Mouse (Mus musculus): ENCODE data around the gene Tmem87a.

Tmem87a gene

DNA sequence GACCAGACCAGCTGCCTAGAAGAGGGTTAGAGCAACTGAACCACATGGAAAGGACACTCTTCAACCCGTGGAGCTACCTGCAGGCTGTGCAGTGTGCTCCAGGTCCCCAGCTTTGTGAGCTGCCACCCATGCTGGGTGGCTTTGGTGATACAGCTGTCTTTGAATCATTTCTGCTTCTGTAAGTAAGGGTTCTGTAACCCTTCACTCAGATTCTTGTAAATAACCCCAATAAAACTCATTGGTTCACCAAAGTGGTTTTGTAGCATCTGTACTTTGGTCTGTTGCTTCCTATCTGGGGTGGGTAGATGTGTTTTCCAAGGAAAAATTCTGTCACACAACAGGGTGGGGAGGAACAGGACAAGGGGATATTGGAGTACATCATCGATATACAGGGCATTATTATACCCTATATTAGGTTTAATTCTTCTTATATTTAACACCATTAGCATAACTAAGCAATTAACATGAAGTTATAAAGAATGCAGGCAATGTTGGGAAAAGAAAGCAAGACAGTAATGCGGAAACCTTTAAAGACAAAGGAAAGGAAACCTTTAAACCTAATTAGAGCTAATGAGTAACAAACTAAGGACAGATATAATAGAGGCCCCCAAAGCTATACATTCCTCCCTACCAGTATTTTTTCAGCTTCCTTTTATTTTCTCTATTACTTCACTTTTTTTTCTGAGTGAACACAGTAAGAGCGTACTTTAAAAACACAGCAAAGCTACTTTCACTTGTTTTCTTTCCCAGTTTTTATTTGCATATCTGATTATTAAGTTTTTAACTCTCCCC lies 36.3 kb downstream of the Tmem87a start:
- no peak for DNase-seq (ENCODE audit: extremely low spot score, low read depth, low spot score)

DNA sequence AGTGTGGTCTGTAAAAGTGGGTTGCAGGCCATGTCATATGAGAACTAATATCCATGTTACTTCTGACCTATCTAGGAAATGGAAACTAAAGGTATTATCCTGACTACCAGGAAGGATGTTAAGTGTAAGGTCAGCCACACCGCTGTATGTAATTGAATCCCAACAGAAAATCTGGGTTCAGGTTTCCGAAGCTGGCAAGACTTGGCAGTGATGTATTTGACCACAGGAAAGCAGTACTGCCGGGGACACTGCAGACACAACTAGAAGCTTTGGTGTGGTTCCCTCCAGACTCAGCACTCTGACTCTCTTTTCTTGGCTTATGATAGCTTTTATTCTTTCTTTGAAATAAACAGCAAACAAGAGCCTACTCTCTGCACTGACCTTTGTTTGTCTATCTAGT lies 37.4 kb downstream of the Tmem87a start:
- no peak for DNase-seq (ENCODE audit: extremely low spot score, low read depth, low spot score)

DNA sequence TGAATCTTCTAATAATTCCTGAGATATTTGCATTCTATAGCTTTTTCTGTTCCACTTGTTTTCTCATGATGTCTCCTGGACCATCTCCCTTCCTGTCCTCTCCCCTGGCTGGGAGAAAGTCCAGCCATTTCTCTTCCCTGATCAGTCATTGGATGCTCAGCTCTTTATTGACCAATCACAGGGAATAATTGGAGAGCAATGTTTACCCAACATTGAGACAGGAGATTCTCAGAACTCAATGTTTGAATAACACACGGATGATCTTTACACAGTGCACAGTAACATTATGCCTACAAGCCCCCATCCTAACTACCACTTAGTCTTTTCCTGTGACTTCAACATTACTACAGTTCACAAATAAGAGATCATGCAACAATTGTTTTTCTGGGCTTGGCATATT lies 43.5 kb downstream of the Tmem87a start:
- no peak for DNase-seq (ENCODE audit: extremely low spot score, low read depth, low spot score)

DNA sequence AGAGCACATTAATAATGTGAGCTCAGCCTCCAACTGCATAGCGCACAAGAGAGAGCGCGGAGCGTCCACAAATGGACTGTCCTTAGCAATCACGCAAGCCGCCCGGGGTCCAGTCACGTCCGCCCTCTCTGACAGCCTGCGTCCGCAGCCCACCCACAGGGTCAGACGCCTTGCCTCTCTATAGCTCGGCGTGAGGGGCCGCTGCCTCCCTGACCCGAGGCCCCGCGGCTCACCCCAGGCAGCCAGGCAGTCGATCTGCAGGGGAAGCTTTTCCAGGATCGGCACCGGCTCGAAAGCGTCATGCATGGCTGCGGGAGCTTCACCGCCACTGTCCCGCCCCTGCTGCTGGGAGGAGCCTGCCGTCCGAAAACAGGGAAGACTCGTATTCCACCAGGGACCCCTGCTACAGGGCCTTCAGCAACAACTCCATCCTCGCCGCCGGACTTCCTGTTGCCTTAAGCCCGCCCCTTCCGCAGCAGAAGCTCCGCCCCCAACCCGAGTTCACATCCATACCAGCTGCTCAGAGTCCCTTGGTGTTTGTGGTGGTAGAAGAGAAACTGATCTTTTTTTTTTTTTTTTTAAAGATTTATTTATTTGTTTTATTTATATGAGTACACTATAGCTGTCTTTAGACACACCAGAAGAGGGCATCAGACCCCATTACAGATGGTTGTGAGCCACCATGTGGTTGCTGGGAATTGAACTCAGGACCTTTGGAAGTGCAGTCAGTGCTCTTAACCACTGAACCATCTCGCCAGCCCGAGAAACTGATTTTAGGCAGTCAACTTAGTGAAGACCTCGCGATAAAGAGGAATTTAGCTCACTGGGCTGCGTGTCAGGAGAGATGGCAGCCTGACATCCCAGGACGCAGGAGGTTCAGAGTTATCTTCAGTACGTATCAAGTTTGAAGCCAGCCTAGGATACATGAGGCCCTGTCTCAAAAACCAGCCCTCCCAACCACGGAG lies 50.9 kb downstream of the Tmem87a start, which contains the start of gene Vps39:
Gene Vps39 (minus strand): TSS at position 456 of the 965 bp plus-strand sequence.
- peak; percentile 52 for DNase-seq (ENCODE audit: extremely low spot score, low read depth, low spot score)

DNA sequence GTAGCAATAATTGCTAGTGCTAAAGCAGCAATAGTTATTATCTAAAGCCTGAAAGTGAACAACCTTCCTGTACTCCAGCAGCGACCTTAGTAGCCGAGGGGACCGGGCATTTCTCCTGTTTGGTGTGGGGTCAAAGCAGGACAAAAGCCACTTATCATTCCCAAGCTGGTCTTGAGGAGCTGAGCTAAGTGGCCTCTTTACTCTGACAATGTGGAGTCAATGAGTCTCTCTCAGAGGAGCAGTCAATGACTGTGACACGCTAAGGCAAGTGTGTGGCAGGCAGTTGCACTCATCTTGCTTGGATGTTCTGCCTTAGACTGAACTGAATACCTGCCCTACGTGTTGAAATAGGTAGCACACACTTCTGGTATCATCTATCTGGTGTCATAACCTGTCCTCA lies 52.6 kb downstream of the Tmem87a start:
- no peak for DNase-seq (ENCODE audit: extremely low spot score, low read depth, low spot score)

DNA sequence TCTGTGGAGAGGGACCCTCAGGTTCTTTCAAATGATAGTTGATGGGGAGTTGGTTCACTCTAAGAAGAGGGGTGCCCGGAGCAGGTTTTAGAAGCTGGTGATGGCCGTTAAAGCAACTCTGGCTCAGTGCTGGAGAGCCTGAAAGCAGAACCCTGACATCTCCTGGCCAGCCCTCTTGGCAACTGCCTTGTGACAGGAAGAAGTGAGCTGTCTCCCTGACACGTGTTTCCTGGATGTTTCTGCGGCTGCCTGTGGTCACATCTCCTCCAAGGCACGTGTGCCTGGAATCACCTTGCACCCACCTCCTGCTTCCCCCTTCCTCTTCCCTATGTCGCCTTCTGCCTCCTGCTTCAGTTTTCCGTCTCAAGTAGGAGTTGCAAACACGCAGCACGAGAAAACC lies 55.8 kb downstream of the Tmem87a start:
- DNase-seq (ENCODE audit: extremely low spot score, low read depth, low spot score): no peak

DNA sequence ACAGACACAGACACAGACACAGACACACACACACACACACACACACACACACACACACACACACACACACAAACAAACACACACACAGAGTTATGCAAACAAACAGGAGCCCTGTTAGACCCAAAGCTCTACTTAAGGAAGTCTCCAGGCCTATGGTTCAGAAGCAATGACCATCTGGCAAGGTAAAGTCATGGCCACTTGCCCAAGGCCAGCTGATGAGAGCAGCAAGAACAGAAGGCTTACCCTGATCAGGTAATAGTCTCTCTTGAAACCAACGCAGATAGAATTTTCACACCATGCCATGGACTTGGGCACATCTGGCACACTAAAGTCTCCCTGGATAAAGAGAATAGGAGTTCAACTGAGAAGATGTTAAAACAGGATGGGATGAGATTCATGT lies 62.2 kb downstream of the Tmem87a start:
- DNase-seq (ENCODE audit: extremely low spot score, low read depth, low spot score): no peak

DNA sequence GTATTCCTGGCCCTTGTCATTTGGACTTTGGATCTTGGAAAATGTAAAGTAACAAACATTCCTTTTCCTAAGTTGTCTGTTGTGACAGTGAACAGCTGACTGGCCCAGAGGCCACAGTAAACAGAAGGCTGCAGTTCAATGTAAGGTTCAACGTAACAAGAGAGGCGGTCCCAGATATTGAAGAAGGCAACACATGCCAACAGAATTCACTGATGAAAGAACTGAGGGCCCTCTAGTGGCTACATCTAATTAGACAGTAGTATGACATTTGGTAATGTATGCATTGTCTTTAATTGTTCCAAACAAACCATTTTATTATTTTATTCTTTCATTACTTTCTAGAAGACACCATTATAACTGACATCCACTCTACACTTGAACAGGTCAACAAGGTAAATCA lies 66.0 kb downstream of the Tmem87a start:
- DNase-seq (ENCODE audit: extremely low spot score, low read depth, low spot score): no peak

DNA sequence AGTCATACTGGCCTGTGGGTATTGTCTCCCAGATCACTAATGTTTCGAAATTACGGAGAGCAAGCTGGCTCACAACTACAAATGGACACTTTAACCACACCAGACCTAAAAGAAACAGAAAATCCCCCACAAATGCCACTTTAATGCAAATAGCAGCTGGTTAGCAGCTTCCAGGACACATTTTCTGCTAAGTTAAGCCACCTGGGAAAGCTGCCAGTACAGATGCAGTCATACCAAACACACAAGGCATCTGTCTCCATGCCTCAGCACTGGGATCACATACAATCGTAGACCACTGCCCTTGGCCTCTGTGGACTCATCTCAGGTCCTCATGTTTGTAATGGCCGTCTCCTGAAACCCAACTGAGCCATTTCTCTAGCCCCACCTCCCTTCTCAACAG lies 72.3 kb downstream of the Tmem87a start:
- no peak for DNase-seq (ENCODE audit: extremely low spot score, low read depth, low spot score)

DNA sequence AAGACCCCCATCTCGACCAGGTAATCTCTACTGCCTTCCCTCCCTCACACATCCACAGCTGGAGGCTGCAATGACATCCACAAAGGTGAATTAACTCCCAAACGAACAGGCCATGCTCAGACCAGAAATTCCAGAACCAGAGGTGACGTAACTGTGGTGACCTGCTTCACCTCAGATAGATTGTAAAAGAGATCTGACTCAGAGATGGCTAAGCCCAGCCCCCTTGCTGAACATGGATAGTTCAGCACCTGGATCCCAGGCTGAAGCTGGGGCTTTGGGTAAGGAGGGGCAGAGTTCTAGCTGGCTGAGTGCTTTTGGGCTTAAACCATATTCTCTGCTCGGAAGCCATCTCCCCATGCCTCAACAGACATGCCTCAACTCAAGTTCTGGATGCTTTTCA lies 88.8 kb downstream of the Tmem87a start:
- no peak for DNase-seq (ENCODE audit: extremely low spot score, low read depth, low spot score)

DNA sequence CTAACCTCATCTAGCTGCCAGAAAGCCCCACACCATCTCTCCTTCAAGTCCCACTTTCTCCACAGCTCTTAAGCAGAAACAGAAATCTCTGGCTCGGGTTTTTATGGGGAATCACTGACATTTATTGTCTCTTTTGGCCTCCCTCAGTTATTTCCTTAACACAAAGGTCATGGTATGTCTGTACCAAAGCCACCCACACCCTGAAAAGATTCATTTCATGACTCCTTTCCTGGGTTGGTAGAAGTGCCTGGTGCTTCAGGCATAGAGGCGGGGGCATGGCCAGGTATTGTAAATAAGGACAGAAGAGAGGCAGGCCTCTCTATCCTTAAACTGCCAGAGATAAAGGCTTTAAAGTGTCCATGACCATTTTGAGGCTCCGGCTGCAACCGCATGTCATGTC lies 89.4 kb downstream of the Tmem87a start:
- no peak for DNase-seq (ENCODE audit: extremely low spot score, low read depth, low spot score)

DNA sequence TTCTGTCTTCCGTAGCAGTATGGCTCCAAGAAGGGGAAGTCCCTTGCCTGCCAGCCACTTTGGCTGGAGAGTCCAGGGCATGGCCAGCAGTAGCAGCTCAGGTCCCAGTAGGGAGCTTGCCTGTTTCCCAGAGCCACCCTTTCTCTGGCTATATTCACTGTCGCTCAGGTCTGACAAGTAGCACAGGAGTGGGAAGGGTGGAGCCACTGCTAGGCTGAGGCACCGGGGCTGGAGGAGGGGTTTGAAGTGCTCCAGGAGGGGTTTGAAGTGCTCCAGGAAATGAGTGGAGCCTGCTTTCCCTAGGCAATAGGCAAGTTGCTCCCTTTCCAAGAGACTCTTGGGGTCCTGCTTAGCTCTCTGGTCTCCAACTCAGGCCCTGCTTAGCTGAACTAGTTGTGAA lies 89.9 kb downstream of the Tmem87a start, which contains the start of gene Pla2g4f:
Gene Pla2g4f (minus strand): TSS at position 190 of the 400 bp plus-strand sequence.
- no peak for DNase-seq (ENCODE audit: extremely low spot score, low read depth, low spot score)

DNA sequence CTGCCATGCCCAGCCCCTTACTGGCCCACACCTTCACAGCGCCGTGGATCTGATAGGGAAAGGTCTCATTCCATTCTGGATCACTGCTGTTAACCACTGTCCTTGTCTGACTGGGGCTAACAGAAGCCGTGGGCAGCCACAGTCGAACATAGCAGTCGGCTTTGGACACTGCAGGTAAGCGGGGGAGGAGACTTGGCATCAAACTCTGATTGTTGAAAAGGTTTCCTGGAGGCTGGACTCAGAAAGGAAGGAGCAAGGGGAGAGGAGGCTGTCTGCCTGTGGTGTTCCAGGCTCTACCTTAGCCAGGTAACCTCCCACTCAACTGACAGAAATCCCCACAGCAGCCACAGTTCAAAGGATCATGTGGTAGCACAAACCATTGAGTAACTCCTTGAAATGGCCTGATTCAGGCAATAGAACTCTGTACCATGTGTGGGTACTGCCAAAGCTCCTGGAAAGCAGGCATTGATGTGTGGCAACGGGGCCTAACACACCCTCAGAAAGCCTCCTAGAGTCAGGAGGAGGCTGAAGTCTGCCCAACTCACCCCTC lies 91.6 kb downstream of the Tmem87a start:
- DNase-seq (ENCODE audit: extremely low spot score, low read depth, low spot score): no peak

Measured in hindlimb bud, embryonic 11.5 days (tissue).